Mouse (Mus musculus): ENCODE data around the gene Ptprr.

- TF ChIP-seq CTCF (conservative IDR thresholded peaks at IDR 0.05; ENCODE audit: insufficient read depth, insufficient read length, low read depth, low read length), result no peak
- no peak for TF ChIP-seq POLR2A (IDR thresholded peaks at IDR 0.05; ENCODE audit: low read depth, low read length)
Measured at GRCm38 (mm10) chr10:116146091-116146490, 128.1 kb downstream of the Ptprr start.
